Mouse (Mus musculus): ENCODE measurements at regions not wholly inside any gene's neighbourhood (a gene's known extent, or its start where the extent isn't known, plus 50 kb on each side); places are given as distances from the start of the nearest gene placed in this dataset.

DNA sequence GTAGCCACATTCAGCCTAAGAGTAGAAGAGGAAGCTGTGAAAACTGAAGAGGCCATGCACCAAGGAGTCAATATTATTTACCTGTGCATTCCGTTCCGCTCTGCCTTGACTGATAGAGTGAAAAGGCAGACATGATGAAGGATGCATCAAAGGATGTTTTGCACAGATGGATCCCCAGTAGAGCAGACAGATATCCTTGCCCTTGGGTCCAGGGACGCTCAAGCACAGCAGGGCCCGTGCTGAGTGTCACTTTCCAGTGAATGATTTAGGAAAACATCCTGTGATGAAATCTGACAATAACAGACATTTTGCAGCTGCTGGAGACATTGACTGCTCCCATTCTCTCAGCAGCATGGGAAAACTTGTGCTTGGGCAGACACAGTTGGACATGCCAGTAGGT is 561.6 kb upstream of the Rag2 start:
- no peak overlapping the region for H3K27ac ChIP-seq (ENCODE audit: insufficient read depth, low read depth)
- no peaks in the 10 kb centered on the region for H3K79me2 ChIP-seq (replicated peaks; ENCODE audit: control insufficient read depth, extremely low read depth, insufficient read depth, poor library complexity, severe bottlenecking)
- dilution Hi-C loops (cut with MboI; ENCODE audit: extremely low pct_ligation_motif_present, extremely low pct_unique_long_range_greater_than_20kb, low sequenced_read_pairs) (no loop called here), in situ Hi-C loops (cut with MboI; ENCODE audit: low pct_ligation_motif_present, low pct_unique_long_range_greater_than_20kb, low sequenced_read_pairs) (no loop called here)
- H3K4me1 ChIP-seq (ENCODE audit: control insufficient read depth in 1 of 2, insufficient read depth in 2 of 2) = no peaks in the 10 kb centered on the region
- no peak overlapping the region for H3K4me2 ChIP-seq (ENCODE audit: insufficient read depth, low read depth, poor library complexity, severe bottlenecking)
- H3K4me3 ChIP-seq (replicated peaks in 1 of 3; ENCODE audit: low read depth in 2 of 3, low read length in 2 of 3, poor library complexity in 1 of 3) = no peak overlapping the region
- no peaks in the 10 kb centered on the region for H3K9me3 ChIP-seq (replicated peaks; ENCODE audit: low read length)
- H3K27me3 ChIP-seq (replicated peaks) = no peaks in the 10 kb centered on the region
- TF ChIP-seq E2F4 (IDR thresholded peaks at IDR 0.05; ENCODE audit: insufficient replicate concordance, low read depth, low read length) = no peak
- TF ChIP-seq RCOR1 (conservative IDR thresholded peaks at IDR 0.05; ENCODE audit: low read depth, low read length) = no peak
- no peak for TF ChIP-seq PAX5 (IDR thresholded peaks at IDR 0.05; ENCODE audit: low read length)
- no peak for TF ChIP-seq POLR2AphosphoS2 (IDR thresholded peaks at IDR 0.05; ENCODE audit: low read depth, low read length)
- TF ChIP-seq ELF1 (IDR thresholded peaks at IDR 0.05; ENCODE audit: low read depth, low read length) = no peak
- no peaks in the 10 kb centered on the region for H3K36me3 ChIP-seq (replicated peaks in 1 of 2; ENCODE audit: control insufficient read depth in 1 of 2, insufficient read depth in 1 of 2, low read length in 1 of 2)
- no peak for DNase-seq (ENCODE audit: extremely low read depth)
- H3K9ac ChIP-seq (ENCODE audit: insufficient read depth, low read depth) = no peak overlapping the region

DNA sequence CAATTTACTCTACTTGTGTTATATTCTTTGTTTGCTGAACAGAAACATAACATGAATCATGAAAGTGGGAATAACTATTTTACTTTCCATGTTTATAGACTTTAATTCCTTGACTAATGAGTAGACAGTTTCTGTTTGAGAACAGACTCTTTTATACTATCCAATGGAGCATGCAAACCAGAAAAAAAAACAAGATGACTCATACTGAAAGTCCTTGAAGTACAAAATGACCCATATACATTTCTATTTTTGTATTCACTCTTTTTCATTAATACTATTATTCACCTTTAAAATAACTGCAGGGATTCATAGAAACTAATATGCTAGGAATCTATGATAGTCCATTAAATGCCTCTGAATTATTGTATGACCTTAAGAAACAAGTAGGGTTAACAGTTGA is 549.5 kb upstream of the Rag2 start:
- no peaks in the 10 kb centered on the region for H3K27me3 ChIP-seq (replicated peaks)
- H3K9me3 ChIP-seq (replicated peaks; ENCODE audit: low read length) = no peaks in the 10 kb centered on the region
- dilution Hi-C loops (cut with MboI; ENCODE audit: extremely low pct_ligation_motif_present, extremely low pct_unique_long_range_greater_than_20kb, low sequenced_read_pairs) (no loop called here), in situ Hi-C loops (cut with MboI; ENCODE audit: low pct_ligation_motif_present, low pct_unique_long_range_greater_than_20kb, low sequenced_read_pairs) (no loop called here)
- no peaks in the 10 kb centered on the region for H3K4me1 ChIP-seq (ENCODE audit: control insufficient read depth in 1 of 2, insufficient read depth in 2 of 2)
- H3K9ac ChIP-seq (ENCODE audit: insufficient read depth, low read depth) = no peak overlapping the region
- H3K27ac ChIP-seq (ENCODE audit: insufficient read depth, low read depth) = no peak overlapping the region
- no peak overlapping the region for H3K4me3 ChIP-seq (replicated peaks in 1 of 3; ENCODE audit: low read depth in 2 of 3, low read length in 2 of 3, poor library complexity in 1 of 3)
- H3K4me2 ChIP-seq (ENCODE audit: insufficient read depth, low read depth, poor library complexity, severe bottlenecking) = no peak overlapping the region
- H3K36me3 ChIP-seq (replicated peaks in 1 of 2; ENCODE audit: control insufficient read depth in 1 of 2, insufficient read depth in 1 of 2, low read length in 1 of 2) = no peaks in the 10 kb centered on the region
- no peaks in the 10 kb centered on the region for H3K79me2 ChIP-seq (replicated peaks; ENCODE audit: control insufficient read depth, extremely low read depth, insufficient read depth, poor library complexity, severe bottlenecking)
- TF ChIP-seq IRF4 (IDR thresholded peaks at IDR 0.05; ENCODE audit: low read depth, low read length) = 0 out of 2 replicates have a peak, but pooled peaks have one; percentile 44
- TF ChIP-seq CHD1 (IDR thresholded peaks at IDR 0.05; ENCODE audit: low read depth, low read length) = no peak
- 0 out of 2 replicates have a peak, but pooled peaks have one; percentile 15 for TF ChIP-seq EP300 (IDR thresholded peaks at IDR 0.05; ENCODE audit: low read length)
- peak; percentile 61 for TF ChIP-seq JUND (conservative IDR thresholded peaks at IDR 0.05; ENCODE audit: low read depth, low read length)
- DNase-seq (ENCODE audit: extremely low read depth) = peak; percentile 15

DNA sequence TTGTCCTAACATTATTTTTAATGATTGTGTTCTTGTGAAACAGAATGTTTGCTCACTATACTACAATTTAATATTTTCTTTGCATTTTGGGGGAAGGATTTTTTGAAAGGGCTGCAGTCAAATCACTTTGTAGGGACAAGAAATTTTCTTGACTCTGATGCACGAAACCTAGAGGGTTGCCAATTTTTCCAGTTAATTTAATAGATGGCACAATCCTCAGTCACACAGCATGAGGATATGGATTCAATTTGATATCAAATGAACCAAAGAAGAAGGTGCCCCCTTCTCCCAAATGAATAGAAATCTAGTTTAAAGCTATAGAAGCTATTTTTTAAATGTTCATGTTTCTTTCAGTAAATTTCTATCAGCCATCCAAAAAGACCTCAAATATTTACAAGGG is 544.3 kb upstream of the Rag2 start:
- no peak for DNase-seq (ENCODE audit: extremely low read depth)
- no peaks in the 10 kb centered on the region for H3K27me3 ChIP-seq (replicated peaks)
- no peak overlapping the region for H3K4me3 ChIP-seq (replicated peaks in 1 of 3; ENCODE audit: low read depth in 2 of 3, low read length in 2 of 3, poor library complexity in 1 of 3)
- no peaks in the 10 kb centered on the region for H3K9me3 ChIP-seq (replicated peaks; ENCODE audit: low read length)
- dilution Hi-C loops (cut with MboI; ENCODE audit: extremely low pct_ligation_motif_present, extremely low pct_unique_long_range_greater_than_20kb, low sequenced_read_pairs) (no loop called here), in situ Hi-C loops (cut with MboI; ENCODE audit: low pct_ligation_motif_present, low pct_unique_long_range_greater_than_20kb, low sequenced_read_pairs) (no loop called here)
- H3K36me3 ChIP-seq (replicated peaks in 1 of 2; ENCODE audit: control insufficient read depth in 1 of 2, insufficient read depth in 1 of 2, low read length in 1 of 2) = no peaks in the 10 kb centered on the region
- H3K27ac ChIP-seq (ENCODE audit: insufficient read depth, low read depth) = no peak overlapping the region
- TF ChIP-seq POLR2A (IDR thresholded peaks at IDR 0.05; ENCODE audit: low read depth, low read length) (no peak), SIN3A (IDR thresholded peaks at IDR 0.05; ENCODE audit: low read length) (no peak), IRF4 (IDR thresholded peaks at IDR 0.05; ENCODE audit: low read depth, low read length) (no peak), CHD1 (IDR thresholded peaks at IDR 0.05; ENCODE audit: low read depth, low read length) (no peak), POLR2AphosphoS2 (IDR thresholded peaks at IDR 0.05; ENCODE audit: low read depth, low read length) (no peak), MEF2A (IDR thresholded peaks at IDR 0.05; ENCODE audit: borderline replicate concordance, low read depth, low read length) (no peak), GABPA (IDR thresholded peaks at IDR 0.05; ENCODE audit: insufficient replicate concordance, low read depth, low read length) (no peak), ZMIZ1 (IDR thresholded peaks at IDR 0.05; ENCODE audit: low read depth, low read length) (no peak), E2F4 (IDR thresholded peaks at IDR 0.05; ENCODE audit: insufficient replicate concordance, low read depth, low read length) (no peak), MXI1 (IDR thresholded peaks at IDR 0.05; ENCODE audit: low read depth, low read length) (no peak), RCOR1 (conservative IDR thresholded peaks at IDR 0.05; ENCODE audit: low read depth, low read length) (no peak), NELFE (IDR thresholded peaks at IDR 0.05; ENCODE audit: low read depth, low read length) (no peak), JUND (conservative IDR thresholded peaks at IDR 0.05; ENCODE audit: low read depth, low read length) (no peak), CHD2 (IDR thresholded peaks at IDR 0.05; ENCODE audit: low read length) (no peak), MAFK (IDR thresholded peaks at IDR 0.05; ENCODE audit: insufficient replicate concordance, low read length) (no peak)
- H3K4me2 ChIP-seq (ENCODE audit: insufficient read depth, low read depth, poor library complexity, severe bottlenecking) = no peak overlapping the region
- no peaks in the 10 kb centered on the region for H3K4me1 ChIP-seq (ENCODE audit: control insufficient read depth in 1 of 2, insufficient read depth in 2 of 2)
- no peaks in the 10 kb centered on the region for H3K79me2 ChIP-seq (replicated peaks; ENCODE audit: control insufficient read depth, extremely low read depth, insufficient read depth, poor library complexity, severe bottlenecking)
- H3K9ac ChIP-seq (ENCODE audit: insufficient read depth, low read depth) = no peak overlapping the region

Data from CH12.LX (cell line).